In the genomic region with DNA sequence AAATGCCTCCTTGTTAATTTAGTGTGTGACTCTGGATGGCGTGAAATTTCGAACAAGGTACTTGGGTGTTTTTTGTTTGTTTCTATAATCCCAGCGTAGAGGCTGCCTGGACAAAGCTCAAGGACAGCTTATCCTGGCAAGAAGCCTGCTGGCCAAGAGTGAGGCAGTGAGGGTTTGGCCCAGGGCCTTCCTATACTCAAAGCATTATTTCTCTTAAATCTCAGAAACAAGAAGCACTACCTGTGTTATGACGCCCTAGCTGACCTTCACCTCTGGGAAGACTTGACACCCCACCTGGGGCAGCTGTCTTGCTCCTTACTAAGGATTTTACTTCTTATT, we compare ENCODE assay signal across 9 mouse cellular contexts. TPM values are rescaled to one million over a fixed set of nuclear protein-coding genes. Genes with fewer than 3 reads are reported as not detected.
DNase-seq lines count a peak whose midpoint lies in the region; ATAC-seq and TF ChIP-seq lines count a peak whose summit lies in the region.
"Had no signal": no experiment of that assay in that cellular context is flagged by ENCODE, and none has a peak within 500 bp of the region (broad histone marks: within the 10 kb centered on the region; RNA-seq: fewer than 3 reads in every experiment).

No protein-coding gene starts in this region.

- peaks cover 16% of the 10 kb centered on the region for H3K4me1 ChIP-seq in liver, adult 2 months (ENCODE audit: control insufficient read depth, insufficient read depth, low read length)
- no peaks in the 10 kb centered on the region for H3K4me1 ChIP-seq in cerebellum, adult 2 months (ENCODE audit: control insufficient read depth, insufficient read depth, low read length)
- H3K4me1 ChIP-seq in intestine, embryonic 14.5 days (replicated peaks; ENCODE audit: control insufficient read depth, insufficient read depth, low read length), result peaks cover 9% of the 10 kb centered on the region
- H3K4me1 ChIP-seq in liver, embryonic 14.5 days (replicated peaks; ENCODE audit: control insufficient read depth in 2 of 2, insufficient read depth in 2 of 2, low read length in 1 of 2), result peaks cover 0 to 12% of the 10 kb centered on the region in 2 experiments
- H3K4me1 ChIP-seq in neural tube, embryonic 13.5 days (replicated peaks), result peaks cover 20% of the 10 kb centered on the region

- H3K27ac ChIP-seq in liver, adult 2 months (replicated peaks; ENCODE audit: insufficient read depth, low read depth, low read length), result peak overlapping the region; percentile 100
- H3K27ac ChIP-seq in cerebellum, adult 2 months (ENCODE audit: insufficient read depth, low read length), result no peak overlapping the region; the same call in 1 of the 2 replicates
- peak overlapping the region; percentile 90 for H3K27ac ChIP-seq in intestine, embryonic 14.5 days (ENCODE audit: low read depth)
- H3K27ac ChIP-seq in liver, embryonic 14.5 days, result peak overlapping the region; percentile 18
- peak overlapping the region; percentile 87 for H3K27ac ChIP-seq in neural tube, embryonic 13.5 days (replicated peaks)

- peak overlapping the region; percentile 82 for H3K4me2 ChIP-seq in intestine, embryonic 14.5 days (ENCODE audit: low read length)
- peak overlapping the region; percentile 79 for H3K4me2 ChIP-seq in liver, embryonic 14.5 days (ENCODE audit: low read depth)
- peak overlapping the region; percentile 71 for H3K4me2 ChIP-seq in neural tube, embryonic 13.5 days

- 0% methylated on average over 4 of the region's 4 CpGs for WGBS in liver, adult 2 months
- 11% methylated on average over 4 of the region's 4 CpGs for WGBS in cerebellum, adult 2 months
- 36% methylated on average over 4 of the region's 4 CpGs for WGBS in intestine, embryonic 14.5 days
- WGBS in liver, embryonic 14.5 days (ENCODE audit: insufficient replicate concordance), result 39% methylated on average over 4 of the region's 4 CpGs
- WGBS in neural tube, embryonic 13.5 days, result 46% methylated on average over 4 of the region's 4 CpGs

- H3K79me2 ChIP-seq in liver, adult 2 months (ENCODE audit: control insufficient read depth, insufficient read depth, low read length), result peaks cover 17% of the 10 kb centered on the region; the same call in 1 of the 2 replicates

- peak overlapping the region; percentile 99 for H3K4me3 ChIP-seq in liver, adult 2 months (ENCODE audit: insufficient read depth, low read depth, low read length)
- peak overlapping the region; percentile 57 for H3K4me3 ChIP-seq in cerebellum, adult 2 months (replicated peaks; ENCODE audit: insufficient read depth, low read depth, low read length)
- peak overlapping the region; percentile 65 for H3K4me3 ChIP-seq in intestine, embryonic 14.5 days (ENCODE audit: low read depth, low read length)
- H3K4me3 ChIP-seq in liver, embryonic 14.5 days (ENCODE audit: insufficient read depth in 1 of 2, low read depth in 2 of 2, low read length in 2 of 2), result peak overlapping the region; percentile 76 to 87
- H3K4me3 ChIP-seq in neural tube, embryonic 13.5 days, result peak overlapping the region; percentile 65

- TF ChIP-seq EP300 in liver, embryonic 14.5 days (IDR thresholded peaks at IDR 0.05; ENCODE audit: low read depth), result no peak

- peak overlapping the region; percentile 100 for H3K9ac ChIP-seq in liver, adult 2 months (ENCODE audit: low read depth, low read length)
- H3K9ac ChIP-seq in intestine, embryonic 14.5 days (ENCODE audit: low read length), result peak overlapping the region; percentile 74
- peak overlapping the region; percentile 78 for H3K9ac ChIP-seq in liver, embryonic 14.5 days (replicated peaks)
- peak overlapping the region; percentile 75 for H3K9ac ChIP-seq in neural tube, embryonic 13.5 days

- H3K36me3 ChIP-seq in liver, adult 2 months (ENCODE audit: control insufficient read depth, insufficient read depth, low read length), result peaks cover 36% of the 10 kb centered on the region
- H3K36me3 ChIP-seq in intestine, embryonic 14.5 days (ENCODE audit: control insufficient read depth, insufficient read depth, low read length), result peaks cover 33% of the 10 kb centered on the region
- no peaks in the 10 kb centered on the region; the same call in 1 of the 2 replicates for H3K36me3 ChIP-seq in liver, embryonic 14.5 days (replicated peaks; ENCODE audit: control insufficient read depth, insufficient read depth, low read depth)
- H3K36me3 ChIP-seq in neural tube, embryonic 13.5 days, result no peaks in the 10 kb centered on the region

- DNase-seq in liver, adult 2 months (ENCODE audit: extremely low read depth, low read depth, low spot score), result peak; percentile 86
- no peak for DNase-seq in liver
- peak; percentile 78 to 83 for DNase-seq in cerebellum, adult 2 months
- peak; percentile 76 for DNase-seq in gastrocnemius, postnatal 25 days
- DNase-seq in intestine, embryonic 14.5 days (ENCODE audit: low spot score), result peak; percentile 58
- DNase-seq in liver, embryonic 14.5 days (ENCODE audit: low read depth in 3 of 3, low spot score in 3 of 3), result no peak
- no peak for DNase-seq in thymus, postnatal 25 days

- ATAC-seq in intestine, embryonic 14.5 days (replicated peaks; ENCODE audit: low FRiP score, low TSS enrichment, low read depth), result no peak
- ATAC-seq in liver, embryonic 14.5 days (ENCODE audit: insufficient read depth), result no peak
- ATAC-seq in neural tube, embryonic 13.5 days (ENCODE audit: low read depth), result no peak

- no peaks in the 10 kb centered on the region for H3K9me3 ChIP-seq in intestine, embryonic 14.5 days (ENCODE audit: control insufficient read depth, low read length)
- no peaks in the 10 kb centered on the region for H3K9me3 ChIP-seq in liver, embryonic 14.5 days (ENCODE audit: control insufficient read depth, low read length)
- H3K9me3 ChIP-seq in neural tube, embryonic 13.5 days, result no peaks in the 10 kb centered on the region

- no peak for TF ChIP-seq CTCF in liver, adult 2 months (IDR thresholded peaks at IDR 0.05; ENCODE audit: low read depth, low read length)
- no peak for TF ChIP-seq CTCF in cerebellum, adult 2 months (IDR thresholded peaks at IDR 0.05; ENCODE audit: borderline replicate concordance, insufficient read depth, low read depth, low read length)
- no peak for TF ChIP-seq CTCF in liver, embryonic 14.5 days (IDR thresholded peaks at IDR 0.05; ENCODE audit: low read depth)

- no peak for TF ChIP-seq POLR2A in liver, adult 2 months (IDR thresholded peaks at IDR 0.05; ENCODE audit: extremely low read depth, insufficient read depth, low read length)
- no peak for TF ChIP-seq POLR2A in cerebellum, adult 2 months (IDR thresholded peaks at IDR 0.05; ENCODE audit: borderline replicate concordance, insufficient read depth, low read length)

- H3K27me3 ChIP-seq in liver, adult 2 months (ENCODE audit: control insufficient read depth, insufficient read depth, low read length), result no peaks in the 10 kb centered on the region
- no peaks in the 10 kb centered on the region for H3K27me3 ChIP-seq in cerebellum, adult 2 months (ENCODE audit: control insufficient read depth, insufficient read depth, low read length)
- no peaks in the 10 kb centered on the region for H3K27me3 ChIP-seq in intestine, embryonic 14.5 days (replicated peaks; ENCODE audit: control insufficient read depth, insufficient read depth, low read length)
- no peaks in the 10 kb centered on the region for H3K27me3 ChIP-seq in liver, embryonic 14.5 days (ENCODE audit: control insufficient read depth, insufficient read depth, low read length)
- no peaks in the 10 kb centered on the region for H3K27me3 ChIP-seq in neural tube, embryonic 13.5 days

RNA-seq across cellular contexts. Expression of a gene that starts 2.6 kb away (rescaled TPM):
- 95.0 and 98.7 TPM in 2 replicates for total RNA-seq in liver, adult 2 months (2014; rRNA removed)
- polyA plus RNA-seq in liver, adult 2 months (2012; rRNA removed), result 43.5 and 45.7 TPM in 2 replicates
- 15.4 and 16.1 TPM in 2 replicates for polyA plus RNA-seq in cerebellum, adult 2 months (2012; rRNA removed)
- 10 to 100 TPM; 40.0 to 41.4 TPM for total RNA-seq in gastrocnemius, postnatal 25 days (2021)
- 26.1 and 27.1 TPM in 2 replicates for polyA plus RNA-seq in intestine, embryonic 14.5 days (2014; fragmentation: Nextera tagmentation; extraction: Ambion mirVana)
- polyA plus RNA-seq in liver, embryonic 14.5 days (2012; rRNA removed), result 8.2 and 8.4 TPM in 2 replicates
- polyA plus RNA-seq in liver, embryonic 14.5 days (2014; fragmentation: Nextera tagmentation; extraction: Ambion mirVana), result 10.8 and 13.4 TPM in 2 replicates
- polyA plus RNA-seq in neural tube, embryonic 13.5 days (2015; fragmentation: Nextera tagmentation; extraction: Ambion mirVana), result 15.4 and 17.8 TPM in 2 replicates

RNA-seq across cellular contexts. Expression of a gene that starts 18.1 kb away (rescaled TPM):
- total RNA-seq in liver, adult 2 months (2014; rRNA removed), result 0.13 and 0.74 TPM in 2 replicates
- 0.07 TPM in 1 of 2 replicates, not detected in the other for polyA plus RNA-seq in liver, adult 2 months (2012; rRNA removed)
- 0.08 TPM in 1 of 2 replicates, not detected in the other for polyA plus RNA-seq in cerebellum, adult 2 months (2012; rRNA removed)
- not detected for total RNA-seq in gastrocnemius, postnatal 25 days (2021)
- 0.13 TPM in 1 of 2 replicates, not detected in the other for polyA plus RNA-seq in intestine, embryonic 14.5 days (2014; fragmentation: Nextera tagmentation; extraction: Ambion mirVana)
- not detected in 2 replicates for polyA plus RNA-seq in liver, embryonic 14.5 days (2012; rRNA removed)
- not detected in 2 replicates for polyA plus RNA-seq in liver, embryonic 14.5 days (2014; fragmentation: Nextera tagmentation; extraction: Ambion mirVana)
- polyA plus RNA-seq in neural tube, embryonic 13.5 days (2015; fragmentation: Nextera tagmentation; extraction: Ambion mirVana), result not detected in 2 replicates
- total RNA-seq: left cerebral cortex, postnatal 14 days had no signal

Comparison
In these comparisons a context has a peak if more than half of its experiments do, and no peak if none do; other contexts are left out.
1. DNase-seq: peak in liver, adult 2 months (single experiment), cerebellum, adult 2 months (2 of 2), gastrocnemius, postnatal 25 days (single experiment) and intestine, embryonic 14.5 days (single experiment); none in liver (single experiment), liver, embryonic 14.5 days (0 of 3) and thymus, postnatal 25 days (single experiment).
2. Peak in every context shown above with its lines, with median percentiles within 50 percentile points of each other: H3K4me3 ChIP-seq, H3K9ac ChIP-seq and H3K4me2 ChIP-seq.